Mouse (Mus musculus) MEL (cell line): ENCODE data around the gene Ublcp1. TPM values are rescaled to one million over a fixed set of nuclear protein-coding genes. Genes with fewer than 3 reads are reported as not detected.

ENCODE experiments used
- DNase-seq: peaks from one replicate; pipeline ENCODE4 v3.0.0; 2011; ENCODE audit warnings: low read depth, low spot score
- H3K27ac ChIP-seq: 2 replicates; pipeline ENCODE4 v1.5.1; 2012; ENCODE audit warnings: low read depth, mild to moderate bottlenecking, control low read depth, low read length, moderate library complexity; ENCODE audit not compliant: control insufficient read depth
- H3K27me3 ChIP-seq, 2 experiments: fragments of 150-350 bp in 1 of 2; sonication (generic) in 1 of 2; 2 replicates each; pipeline ENCODE4 v1.6.1; 2012; ENCODE audit warnings: low read length in 2 of 2, mild to moderate bottlenecking in 2 of 2, improper control_type of control experiment in 1 of 2, moderate library complexity in 1 of 2; ENCODE audit not compliant: insufficient read depth in 2 of 2, control insufficient read depth in 1 of 2
- H3K36me3 ChIP-seq, 2 experiments: 2 replicates each; pipeline ENCODE4 v1.6.1; 2012 to 2014; ENCODE audit warnings: low read length in 2 of 2, improper control_type of control experiment in 1 of 2, inconsistent platforms in 1 of 2, mild to moderate bottlenecking in 1 of 2; ENCODE audit not compliant: insufficient read depth in 2 of 2, control insufficient read depth in 1 of 2
- H3K4me1 ChIP-seq, 2 experiments: fragments of 150-350 bp in 1 of 2; sonication (generic) in 1 of 2; 2 replicates each; pipeline ENCODE4 v1.6.1; 2012; ENCODE audit warnings: low read length in 2 of 2, improper control_type of control experiment in 1 of 2, mild to moderate bottlenecking in 1 of 2; ENCODE audit not compliant: insufficient read depth in 2 of 2, control insufficient read depth in 1 of 2
- H3K4me3 ChIP-seq, 2 experiments: fragments of 150-350 bp in 1 of 2; sonication (generic) in 1 of 2; 2 replicates each; pipeline ENCODE4 v1.5.1; 2012; ENCODE audit warnings: low read depth in 2 of 2, low read length in 2 of 2, mild to moderate bottlenecking in 2 of 2, moderate library complexity in 2 of 2, control low read depth in 1 of 2, improper control_type of control experiment in 1 of 2; ENCODE audit not compliant: control insufficient read depth in 1 of 2, insufficient read depth in 1 of 2
- H3K79me2 ChIP-seq: 2 replicates; pipeline ENCODE4 v1.6.1; 2012; ENCODE audit warnings: mild to moderate bottlenecking, low read length, moderate library complexity; ENCODE audit not compliant: control insufficient read depth, poor library complexity, insufficient read depth
- H3K9ac ChIP-seq: 2 replicates; pipeline ENCODE4 v1.6.1; 2012; ENCODE audit warnings: low read depth, mild to moderate bottlenecking, control low read depth, low read length, moderate library complexity; ENCODE audit not compliant: control insufficient read depth, poor library complexity, severe bottlenecking
- H3K9me3 ChIP-seq: fragments of 150-350 bp; sonication (generic); replicated peaks from 2 replicates; pipeline ENCODE4 v1.6.1; 2012; ENCODE audit warnings: mild to moderate bottlenecking, low read length, improper control_type of control experiment, moderate library complexity; ENCODE audit not compliant: insufficient read depth
- CTCF ChIP-seq, 3 experiments: IDR thresholded peaks in 2 of 3; conservative IDR thresholded peaks in 1 of 3; 2 replicates each; pipeline ENCODE4 v1.5.1; 2011 to 2012; ENCODE audit warnings: low read length in 3 of 3, low read depth in 2 of 3, mild to moderate bottlenecking in 2 of 3, improper control_type of control experiment in 1 of 3, inconsistent platforms in 1 of 3, mixed read lengths in 1 of 3, moderate library complexity in 1 of 3; ENCODE audit not compliant: control insufficient read depth in 1 of 3, insufficient read depth in 1 of 3, poor library complexity in 1 of 3, severe bottlenecking in 1 of 3
- E2F4 ChIP-seq: IDR thresholded peaks from 2 replicates; pipeline ENCODE4 v1.6.1; 2011; ENCODE audit warnings: low read depth, low read length, improper control_type of control experiment, borderline replicate concordance
- EP300 ChIP-seq, 2 experiments: IDR thresholded peaks; 2 replicates each; pipeline ENCODE4 v1.6.1; 2011; ENCODE audit warnings: improper control_type of control experiment in 2 of 2, low read length in 2 of 2, low read depth in 1 of 2, mild to moderate bottlenecking in 1 of 2
- KAT2A ChIP-seq: conservative IDR thresholded peaks from 2 replicates; pipeline ENCODE4 v1.6.1; 2012; ENCODE audit warnings: low read depth, low read length, improper control_type of control experiment, inconsistent platforms
- MAFK ChIP-seq: IDR thresholded peaks from 2 replicates; pipeline ENCODE4 v1.6.1; 2011; ENCODE audit warnings: low read depth, mild to moderate bottlenecking, low read length, improper control_type of control experiment, borderline replicate concordance
- MAZ ChIP-seq: IDR thresholded peaks from 2 replicates; pipeline ENCODE4 v1.6.1; 2012; ENCODE audit warnings: low read depth, mild to moderate bottlenecking, inconsistent platforms, low read length, improper control_type of control experiment
- MXI1 ChIP-seq: IDR thresholded peaks from 2 replicates; pipeline ENCODE4 v1.6.1; 2011; ENCODE audit warnings: mild to moderate bottlenecking, low read depth, low read length, improper control_type of control experiment
- MYC ChIP-seq: IDR thresholded peaks from 2 replicates; pipeline ENCODE4 v1.6.1; 2011; ENCODE audit warnings: low read depth, mild to moderate bottlenecking, low read length, improper control_type of control experiment, moderate library complexity
- POLR2AphosphoS2 ChIP-seq: IDR thresholded peaks from 2 replicates; pipeline ENCODE4 v1.6.1; 2011; ENCODE audit warnings: low read length, improper control_type of control experiment
- RAD21 ChIP-seq: IDR thresholded peaks from 2 replicates; pipeline ENCODE4 v1.6.1; 2011; ENCODE audit warnings: mild to moderate bottlenecking, low read depth, low read length, improper control_type of control experiment
- SMC3 ChIP-seq: IDR thresholded peaks from 2 replicates; pipeline ENCODE4 v1.6.1; 2011; ENCODE audit warnings: low read depth, low read length, improper control_type of control experiment
- TCF12 ChIP-seq: IDR thresholded peaks from 2 replicates; pipeline ENCODE4 v1.6.1; 2014; ENCODE audit warnings: low read depth, mild to moderate bottlenecking, inconsistent platforms, low read length, improper control_type of control experiment, moderate library complexity
- USF2 ChIP-seq, 2 experiments: IDR thresholded peaks; 2 replicates each; pipeline ENCODE4 v1.6.1; 2011 to 2012; ENCODE audit warnings: improper control_type of control experiment in 2 of 2, low read length in 2 of 2, borderline replicate concordance in 1 of 2, inconsistent platforms in 1 of 2, low read depth in 1 of 2, mild to moderate bottlenecking in 1 of 2; ENCODE audit not compliant: insufficient read depth in 1 of 2
- ZC3H11A ChIP-seq: IDR thresholded peaks from 2 replicates; pipeline ENCODE4 v1.6.1; 2012; ENCODE audit warnings: low read depth, mild to moderate bottlenecking, inconsistent platforms, low read length, improper control_type of control experiment
- ZKSCAN1 ChIP-seq: IDR thresholded peaks from 2 replicates; pipeline ENCODE4 v1.6.1; 2012; ENCODE audit warnings: low read depth, mild to moderate bottlenecking, inconsistent platforms, low read length, improper control_type of control experiment, moderate library complexity
- ZNF384 ChIP-seq: IDR thresholded peaks from 2 replicates; pipeline ENCODE4 v1.6.1; 2012; ENCODE audit warnings: low read depth, mild to moderate bottlenecking, inconsistent platforms, low read length, improper control_type of control experiment
- polyA plus RNA-seq, 2 experiments: library from polyadenylated mRNA; stranded (reverse) in 1 of 2; unstranded in 1 of 2; fragments of >175 nt in 1 of 2; fragments of >200 nt in 1 of 2; gene quantifications; 2 replicates each; pipeline versions ENCODE4 v1.2.1 to v1.2.4; 2012; ENCODE audit warnings: low replicate concordance in 2 of 2, low read depth in 1 of 2; ENCODE audit not compliant: insufficient read length in 2 of 2, insufficient read depth in 1 of 2, missing spikeins in 1 of 2
- total RNA-seq: library from RNA; depleted of rRNA; stranded (reverse); fragments of 300-350 nt; gene quantifications from 2 replicates; pipeline ENCODE4 v1.2.3, GENCODE M21; 2012

Ublcp1 gene
- total and polyA plus RNA-seq, 3 experiments: 21.1 to 22.2 TPM; not detected in 1

DNA sequence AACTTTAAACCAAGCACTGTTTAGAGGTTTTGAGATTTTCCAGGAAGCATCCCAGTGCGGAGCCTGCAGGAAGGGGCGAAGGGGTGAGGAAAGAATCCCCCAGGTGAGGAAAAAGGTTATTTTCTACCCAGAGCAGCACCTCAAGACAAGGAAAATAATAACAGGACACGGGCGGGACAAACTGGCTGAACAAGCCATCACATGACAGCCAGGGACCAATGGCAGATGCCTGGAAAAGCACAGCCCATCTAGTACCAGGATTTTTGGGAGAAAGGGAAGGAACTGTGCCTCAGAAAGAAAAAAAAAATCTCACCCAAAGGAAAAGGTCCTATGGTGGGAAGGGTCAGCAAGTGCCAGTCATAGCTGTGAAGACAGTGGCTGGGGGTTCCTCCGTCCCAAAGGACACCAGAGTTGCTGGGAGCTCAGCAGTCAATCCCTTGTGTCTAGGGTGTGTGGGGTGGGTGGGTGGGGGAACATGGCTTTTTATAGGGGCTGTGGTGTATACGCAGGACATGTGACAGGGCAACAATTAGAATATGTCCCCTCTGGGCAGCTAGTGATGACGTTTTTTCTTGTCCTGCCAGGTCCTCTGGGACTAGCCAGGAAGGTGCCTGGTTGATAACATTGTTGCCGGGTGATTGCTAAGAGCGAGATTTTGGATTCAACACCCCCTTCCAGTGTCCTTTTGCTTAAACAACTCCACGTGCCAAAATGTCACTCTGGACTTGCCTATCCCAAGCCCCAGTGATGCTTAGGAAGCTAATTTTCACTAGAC, 47.8 kb downstream of the Ublcp1 start:
- Histone ChIP-seq H3K9ac (no peak overlapping the region), H3K9me3 (no peaks in the 10 kb centered on the region), H3K36me3 (no peaks in the 10 kb centered on the region), H3K27ac (no peak overlapping the region), H3K4me1 (no peaks in the 10 kb centered on the region), H3K27me3 (peaks cover 6 to 8% of the 10 kb centered on the region in 2 experiments; a peak in 3 of 4 replicates), H3K4me3 (no peak overlapping the region), H3K79me2 (no peaks in the 10 kb centered on the region)
- DNase-seq: no peak
- TF ChIP-seq MYC: no peak

DNA sequence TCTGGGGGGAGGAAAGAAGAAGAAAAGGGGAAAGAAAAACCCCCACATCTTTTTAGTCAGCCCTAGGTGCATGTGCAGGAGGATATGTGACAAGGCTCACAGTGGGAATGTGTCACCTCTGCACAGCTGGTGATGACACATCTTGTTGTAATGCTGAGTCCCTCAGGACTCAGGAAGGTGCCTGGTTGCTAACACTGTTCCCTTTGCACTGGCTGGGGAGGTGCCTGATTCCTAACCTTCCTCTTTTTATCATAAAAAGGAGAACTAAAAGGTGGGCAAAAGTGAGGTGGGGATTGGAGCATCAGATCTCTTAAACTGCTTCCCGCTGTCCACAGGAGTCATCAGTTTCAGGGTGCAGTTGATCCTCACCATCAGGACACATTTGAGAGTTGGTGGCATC, 52.9 kb downstream of the Ublcp1 start:
- no peak overlapping the region for H3K4me3 ChIP-seq
- no peaks in the 10 kb centered on the region; a peak in 1 of 4 replicates for H3K27me3 ChIP-seq
- TF ChIP-seq ZC3H11A (no peak), MXI1 (no peak), MYC (no peak), KAT2A (no peak), EP300 (IDR thresholded peaks at IDR 0.05; ENCODE audit: low read depth in 1 of 2, low read length in 2 of 2) (no peak), SMC3 (no peak), USF2 (IDR thresholded peaks at IDR 0.05; ENCODE audit: borderline replicate concordance in 1 of 2, insufficient read depth in 1 of 2, low read depth in 1 of 2, low read length in 2 of 2) (no peak)
- TF ChIP-seq, all 39 proteins: peak for 0
- DNase-seq: peak; percentile 14
- Histone ChIP-seq H3K27ac (no peak overlapping the region), H3K79me2 (no peaks in the 10 kb centered on the region), H3K36me3 (no peaks in the 10 kb centered on the region), H3K9ac (no peak overlapping the region), H3K9me3 (no peaks in the 10 kb centered on the region), H3K4me1 (no peaks in the 10 kb centered on the region)

DNA sequence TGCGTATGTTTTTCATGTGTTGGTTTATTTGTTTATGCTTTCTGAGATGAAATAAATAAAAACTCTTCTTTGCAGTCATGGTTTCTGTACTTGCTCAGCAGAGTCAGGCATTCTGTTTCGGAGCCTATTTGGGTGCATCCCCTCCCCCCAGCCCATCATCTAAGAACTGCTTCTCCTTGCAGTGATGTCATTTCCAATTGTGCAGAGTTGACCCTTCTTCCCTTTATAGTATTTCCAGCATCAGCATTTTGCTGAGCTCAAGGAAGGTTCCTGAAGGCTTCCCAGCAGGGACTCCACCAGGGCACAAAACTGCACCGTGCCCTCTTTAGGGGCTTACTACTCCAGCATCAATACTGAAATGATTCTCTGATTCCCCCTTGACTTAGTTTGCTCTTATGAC, 55.7 kb downstream of the Ublcp1 start:
- Histone ChIP-seq H3K36me3 (no peaks in the 10 kb centered on the region), H3K4me3 (no peak overlapping the region), H3K79me2 (no peaks in the 10 kb centered on the region), H3K9me3 (no peaks in the 10 kb centered on the region), H3K27ac (no peak overlapping the region), H3K4me1 (peaks cover 0 to 8% of the 10 kb centered on the region in 2 experiments; a peak in 2 of 4 replicates), H3K27me3 (peaks cover 2 to 3% of the 10 kb centered on the region in 2 experiments; a peak in 3 of 4 replicates), H3K9ac (no peak overlapping the region)
- DNase-seq: no peak
- TF ChIP-seq KAT2A (no peak), ZC3H11A (no peak), TCF12 (no peak), MYC (no peak), POLR2AphosphoS2 (no peak), ZNF384 (no peak), E2F4 (no peak), MAZ (no peak), ZKSCAN1 (no peak), CTCF (IDR thresholded peaks at IDR 0.05 in 2 of 3, conservative IDR thresholded peaks at IDR 0.05 in 1 of 3; ENCODE audit: control insufficient read depth in 1 of 3, insufficient read depth in 1 of 3, low read depth in 2 of 3, low read length in 3 of 3, poor library complexity in 1 of 3, severe bottlenecking in 1 of 3) (no peak), MXI1 (no peak), RAD21 (no peak), MAFK (no peak)
